Mouse (Mus musculus): ENCODE measurements around the gene Gm21748. TPM values are rescaled to one million over a fixed set of nuclear protein-coding genes. Genes with fewer than 3 reads are reported as not detected.
"Not testable (repeated sequence)": the region's sequence is repeated elsewhere in the genome, so short reads cannot be mapped to it uniquely, and the experiment has no call there.

The Gm21748 gene
- not detected for total RNA-seq (2021)
- long read RNA-seq, experiment 1 = 0 reads
- long read RNA-seq, experiment 2 = 0 reads

GRCm38 (mm10) chrY:90839077-90839476 is at the start of gene Gm21748:
Gene Gm21748 (minus strand): TSS chrY:90839177.
- DNase-seq; intact Hi-C loops (cut with DNase I): not testable (repeated sequence)

Other genes starting within 250 kb of the Gm21748 start
- gene Gm21860, start 84.4 kb downstream of the Gm21748 start, total RNA-seq (2021) = not detected
- gene Gm47283, start 54.4 kb downstream of the Gm21748 start, total RNA-seq (2021) = not detected

Measured in heart, postnatal 14 days (tissue).